Mouse (Mus musculus): Measurements from ENCODE around the gene Hspa5.
"Not testable (repeated sequence)": the region's sequence is repeated elsewhere in the genome, so short reads cannot be mapped to it uniquely, and the experiment has no call there.

Hspa5 gene

GRCm38 (mm10) chr2:34771368-34772226 is at the start of gene Hspa5:
Hspa5 (plus strand) TSS chr2:34771970.
- peak; percentile 99 for DNase-seq (ENCODE audit: low read depth, low spot score)

- DNase-seq (ENCODE audit: low read depth, low spot score) = no peak
Measured at GRCm38 (mm10) chr2:34725269-34725668, 46.5 kb upstream of the Hspa5 start.

GRCm38 (mm10) chr2:34727045-34727728 is 44.6 kb upstream of the Hspa5 start:
- no peak for DNase-seq (ENCODE audit: low read depth, low spot score)

- DNase-seq (ENCODE audit: low read depth, low spot score) = no peak
Measured at GRCm38 (mm10) chr2:34736626-34737025, 35.1 kb upstream of the Hspa5 start.

GRCm38 (mm10) chr2:34737911-34738310 is 33.9 kb upstream of the Hspa5 start:
- DNase-seq (ENCODE audit: low read depth, low spot score) = no peak

- DNase-seq (ENCODE audit: low read depth, low spot score) = no peak
Measured at GRCm38 (mm10) chr2:34739684-34740391, 31.9 kb upstream of the Hspa5 start.

GRCm38 (mm10) chr2:34741390-34742159 is 30.2 kb upstream of the Hspa5 start:
- no peak for DNase-seq (ENCODE audit: low read depth, low spot score)

- no peak for DNase-seq (ENCODE audit: low read depth, low spot score)
Measured at GRCm38 (mm10) chr2:34742675-34743074, 29.1 kb upstream of the Hspa5 start.

GRCm38 (mm10) chr2:34744476-34744875 is 27.3 kb upstream of the Hspa5 start:
- no peak for DNase-seq (ENCODE audit: low read depth, low spot score)

GRCm38 (mm10) chr2:34745673-34746072 is 26.1 kb upstream of the Hspa5 start:
- DNase-seq (ENCODE audit: low read depth, low spot score) = no peak

GRCm38 (mm10) chr2:34748479-34748878 is 23.3 kb upstream of the Hspa5 start:
- no peak for DNase-seq (ENCODE audit: low read depth, low spot score)

- DNase-seq (ENCODE audit: low read depth, low spot score) = no peak
Measured at GRCm38 (mm10) chr2:34750245-34750644, 21.5 kb upstream of the Hspa5 start.

GRCm38 (mm10) chr2:34753811-34754550 is 17.8 kb upstream of the Hspa5 start:
- DNase-seq (ENCODE audit: low read depth, low spot score) = no peak

- DNase-seq (ENCODE audit: low read depth, low spot score) = no peak
Measured at GRCm38 (mm10) chr2:34754551-34755358, 17.0 kb upstream of the Hspa5 start, which contains the start of gene Gapvd1. Gapvd1 (minus strand) TSS chr2:34755232.

GRCm38 (mm10) chr2:34757341-34757740 is 14.4 kb upstream of the Hspa5 start:
- DNase-seq (ENCODE audit: low read depth, low spot score) = no peak

- not testable (repeated sequence) for DNase-seq (ENCODE audit: low read depth, low spot score)
Measured at GRCm38 (mm10) chr2:34761272-34761671, 10.5 kb upstream of the Hspa5 start.

- no peak for DNase-seq (ENCODE audit: low read depth, low spot score)
Measured at GRCm38 (mm10) chr2:34762174-34762573, 9.6 kb upstream of the Hspa5 start.

GRCm38 (mm10) chr2:34762872-34763271 is 8.9 kb upstream of the Hspa5 start:
- DNase-seq (ENCODE audit: low read depth, low spot score) = no peak

GRCm38 (mm10) chr2:34764801-34765200 is 7.0 kb upstream of the Hspa5 start:
- DNase-seq (ENCODE audit: low read depth, low spot score) = no peak

GRCm38 (mm10) chr2:34770049-34770448 is 1.7 kb upstream of the Hspa5 start:
- DNase-seq (ENCODE audit: low read depth, low spot score) = no peak
